Mouse (Mus musculus): Measurements from ENCODE around the gene Cdc34. TPM values are rescaled to one million over a fixed set of nuclear protein-coding genes. Genes with fewer than 3 reads are reported as not detected.
A peak's percentile ranks its signal among the peaks of the same experiment; 100 is the strongest.

Gene Cdc34
- 65.0 and 72.0 TPM in 2 replicates for polyA plus RNA-seq (2012)

DNA sequence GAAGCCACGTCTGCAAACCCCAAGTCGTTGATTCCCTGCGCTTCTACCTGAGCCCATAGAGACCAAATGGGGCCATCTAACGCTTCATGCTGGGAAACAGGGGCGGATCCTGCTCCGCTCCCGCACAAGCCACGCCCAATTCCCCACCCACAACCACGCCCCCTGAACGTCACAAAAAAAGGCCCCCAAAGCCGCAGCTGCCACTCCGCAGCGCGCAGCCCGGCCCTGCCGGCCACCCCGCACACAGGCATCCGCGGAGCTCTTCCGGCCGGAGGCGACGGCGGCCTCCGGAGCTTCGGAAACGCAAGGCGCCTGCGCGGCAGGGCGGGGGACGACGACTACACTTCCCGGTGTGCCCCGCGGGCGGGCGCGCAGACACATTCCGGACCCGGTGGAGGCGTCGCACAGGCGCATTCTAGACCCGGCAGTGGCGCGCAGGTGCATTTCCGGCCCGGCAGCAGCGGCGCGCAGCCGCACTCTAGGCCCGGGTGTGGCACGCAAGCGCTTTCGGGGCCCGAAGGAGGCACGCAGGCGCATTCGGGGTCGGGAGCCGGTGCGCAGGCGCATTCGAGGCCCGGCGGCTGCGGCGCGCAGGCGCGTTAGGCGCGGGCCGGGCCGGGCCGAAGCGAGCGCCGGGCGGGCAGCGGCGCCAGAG lies at the start of gene Cdc34:
Gene Cdc34, plus strand, starts transcription at position 605 of the 655 bp plus-strand sequence.
- Histone ChIP-seq H3K4me3 (replicated peaks) (peak within 1 kb of the TSS; percentile 88), H3K9me3 (ENCODE audit: control insufficient read depth, low read length) (no peaks in the 10 kb centered on the region), H3K36me3 (ENCODE audit: control insufficient read depth) (peaks cover 37% of the 10 kb centered on the region), H3K4me1 (ENCODE audit: control insufficient read depth) (peaks cover 57% of the 10 kb centered on the region), H3K27me3 (ENCODE audit: control insufficient read depth) (peaks cover 5% of the 10 kb centered on the region)
- TF ChIP-seq TAL1 (IDR thresholded peaks at IDR 0.05; ENCODE audit: low read length) (no peak), GATA1 (IDR thresholded peaks at IDR 0.05; ENCODE audit: low read length) (no peak)

DNA sequence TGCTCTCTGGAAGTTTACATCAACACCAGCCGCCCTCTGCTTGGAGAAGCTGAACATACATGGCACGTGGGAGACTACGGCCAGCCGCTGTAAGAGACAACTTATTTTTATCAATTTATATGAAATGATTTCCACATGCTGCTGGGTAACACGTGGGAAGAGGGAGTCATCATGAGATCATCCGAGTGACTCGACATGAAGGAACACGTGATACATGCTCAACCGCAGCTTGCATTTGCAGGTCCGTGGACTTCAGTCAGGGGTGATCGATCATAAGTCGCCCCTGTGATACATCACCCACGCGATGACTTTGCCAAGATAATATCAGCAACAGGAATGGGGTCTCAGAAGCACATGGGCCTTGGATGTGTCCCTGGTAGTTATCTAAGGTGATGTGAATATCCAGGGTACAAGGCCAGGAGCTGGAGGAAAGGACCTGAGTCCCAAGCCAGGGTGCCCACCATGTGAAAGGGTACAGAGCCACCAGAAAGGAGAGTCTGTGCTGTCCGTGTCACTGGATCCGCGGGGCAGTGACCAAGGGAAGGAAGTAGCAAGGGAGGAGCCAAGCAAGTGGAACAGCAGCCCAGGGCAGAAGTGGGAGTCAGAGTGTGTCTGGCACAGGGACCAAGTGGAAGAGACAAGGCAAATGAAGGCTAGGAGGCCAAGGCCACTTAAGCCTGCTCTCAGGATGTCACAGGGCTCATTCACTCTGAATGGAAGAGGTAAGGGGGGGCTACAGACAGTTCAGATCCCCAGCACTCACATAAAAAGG lies 48.8 kb upstream of the Cdc34 start:
- Histone ChIP-seq H3K4me3 (replicated peaks) (no peak overlapping the region), H3K9me3 (ENCODE audit: control insufficient read depth, low read length) (no peaks in the 10 kb centered on the region), H3K4me1 (ENCODE audit: control insufficient read depth) (no peaks in the 10 kb centered on the region), H3K36me3 (ENCODE audit: control insufficient read depth) (no peaks in the 10 kb centered on the region), H3K27me3 (ENCODE audit: control insufficient read depth) (peaks cover 22% of the 10 kb centered on the region)
- TF ChIP-seq GATA1 (IDR thresholded peaks at IDR 0.05; ENCODE audit: low read length) (no peak), TAL1 (IDR thresholded peaks at IDR 0.05; ENCODE audit: low read length) (no peak)

DNA sequence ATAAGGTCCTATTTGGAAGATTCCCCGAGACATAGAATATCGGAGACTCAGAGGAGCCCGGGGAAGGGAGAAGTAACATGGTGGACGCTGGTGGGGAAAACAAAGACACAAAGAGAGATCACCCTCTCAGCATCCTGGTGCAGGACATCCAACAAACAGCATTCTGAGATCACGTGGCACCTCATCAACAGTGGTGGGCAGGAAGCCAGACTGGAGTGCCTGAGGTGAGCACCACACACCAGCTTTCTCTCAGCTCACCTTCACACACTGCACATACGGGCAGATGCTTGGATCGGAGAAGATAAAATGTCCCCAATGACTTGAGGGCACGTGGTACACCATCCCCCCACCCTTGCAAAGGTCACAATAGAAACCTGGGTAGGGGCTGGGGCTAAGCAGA lies 45.7 kb upstream of the Cdc34 start:
- no peaks in the 10 kb centered on the region for H3K36me3 ChIP-seq (ENCODE audit: control insufficient read depth)
- H3K27me3 ChIP-seq (ENCODE audit: control insufficient read depth), result peaks cover 43% of the 10 kb centered on the region
- TF ChIP-seq TAL1 (IDR thresholded peaks at IDR 0.05; ENCODE audit: low read length), result no peak
- TF ChIP-seq GATA1 (IDR thresholded peaks at IDR 0.05; ENCODE audit: low read length), result no peak
- no peaks in the 10 kb centered on the region for H3K9me3 ChIP-seq (ENCODE audit: control insufficient read depth, low read length)
- no peak overlapping the region for H3K4me3 ChIP-seq (replicated peaks)
- no peaks in the 10 kb centered on the region for H3K4me1 ChIP-seq (ENCODE audit: control insufficient read depth)

DNA sequence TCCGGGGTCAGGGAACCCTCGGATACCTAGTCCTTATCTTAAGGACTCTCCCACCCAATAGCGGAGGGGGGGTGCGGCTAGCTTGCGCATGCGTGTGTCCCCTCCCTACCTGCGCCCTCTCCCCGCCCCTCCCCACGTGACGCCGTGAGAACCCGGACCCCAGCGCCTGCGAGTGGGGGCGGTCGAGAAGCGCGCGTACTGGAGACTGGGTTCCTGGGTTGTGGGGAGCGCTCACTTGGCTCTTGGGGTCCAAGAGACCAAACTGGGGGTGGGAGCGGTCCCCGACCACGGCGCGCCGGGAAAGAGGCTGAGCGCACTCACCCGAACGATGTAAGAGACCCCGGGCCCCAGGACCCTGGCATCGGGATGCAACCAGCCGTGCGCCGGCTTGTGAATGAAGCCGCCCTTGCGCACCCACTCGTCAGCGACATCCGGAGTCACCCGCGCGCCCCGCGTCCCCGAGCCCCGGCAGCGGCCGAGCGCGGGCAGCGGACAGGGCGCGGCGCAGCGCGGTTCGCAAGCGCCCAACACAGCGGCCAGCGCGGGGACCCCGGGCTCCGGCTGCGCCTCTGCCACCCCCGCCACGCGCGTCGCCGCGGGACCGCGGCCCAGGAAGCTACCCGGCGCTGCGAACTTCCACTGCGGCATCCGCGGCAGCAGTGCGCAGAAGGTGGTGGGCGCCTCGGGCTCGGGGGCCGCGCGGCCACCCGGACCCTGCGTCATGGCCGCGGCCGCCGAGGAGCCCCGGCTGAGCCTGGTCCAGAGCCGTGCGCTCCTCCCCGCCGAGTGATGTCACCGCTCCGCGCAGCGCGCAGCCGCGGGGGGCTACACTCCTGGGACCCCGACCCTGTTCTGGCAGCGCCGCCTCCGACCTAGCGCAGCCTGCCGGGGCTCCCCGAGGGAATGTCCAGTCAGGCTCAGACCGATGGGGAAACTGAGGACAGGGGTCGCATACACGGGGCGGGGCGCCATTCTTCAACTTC lies 44.6 kb upstream of the Cdc34 start, which contains the start of gene Shc2:
Gene Shc2, minus strand, starts transcription at position 791 of the 983 bp plus-strand sequence.
- no peak for TF ChIP-seq TAL1 (IDR thresholded peaks at IDR 0.05; ENCODE audit: low read length)
- TF ChIP-seq GATA1 (IDR thresholded peaks at IDR 0.05; ENCODE audit: low read length), result no peak
- no peaks in the 10 kb centered on the region for H3K4me1 ChIP-seq (ENCODE audit: control insufficient read depth)
- no peaks in the 10 kb centered on the region for H3K9me3 ChIP-seq (ENCODE audit: control insufficient read depth, low read length)
- no peaks in the 10 kb centered on the region for H3K36me3 ChIP-seq (ENCODE audit: control insufficient read depth)
- H3K4me3 ChIP-seq (replicated peaks), result no peak within 1 kb of the TSS
- H3K27me3 ChIP-seq (ENCODE audit: control insufficient read depth), result peaks cover 43% of the 10 kb centered on the region

DNA sequence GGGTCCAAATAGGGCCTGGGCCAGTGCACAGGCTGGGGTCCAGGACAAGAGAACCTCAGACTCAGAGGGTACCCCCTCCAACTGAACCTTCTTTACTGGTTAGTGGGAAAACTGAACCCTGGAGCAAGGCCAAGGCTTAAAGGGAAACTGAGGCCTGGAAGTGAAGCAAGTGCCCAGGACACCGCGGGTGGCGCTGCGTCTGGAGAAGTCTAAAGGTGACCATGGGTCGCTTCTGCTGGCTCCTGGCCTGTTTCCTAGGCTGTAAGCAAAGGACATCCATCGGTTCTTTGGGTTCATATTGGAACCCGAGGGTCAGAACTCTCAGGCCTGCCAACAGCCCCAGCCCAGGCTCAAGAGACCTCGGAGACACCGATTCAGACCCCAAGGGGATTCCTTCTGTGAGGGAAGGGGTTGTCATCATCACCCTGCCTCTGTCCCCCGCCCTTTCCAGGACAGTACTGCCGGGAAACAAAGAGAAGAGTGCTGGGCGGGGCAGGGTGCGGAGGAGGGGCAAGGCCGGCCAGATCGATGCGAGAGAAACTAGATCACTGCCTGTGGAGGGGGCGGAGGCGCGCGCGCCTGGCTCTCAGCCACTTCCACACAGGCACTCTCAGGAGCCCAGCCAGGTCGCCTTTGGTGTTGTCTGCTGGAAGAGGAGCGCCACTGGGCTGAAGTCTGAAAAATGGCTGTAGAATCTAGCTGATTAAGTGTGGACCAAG lies 43.4 kb upstream of the Cdc34 start:
- no peaks in the 10 kb centered on the region for H3K4me1 ChIP-seq (ENCODE audit: control insufficient read depth)
- H3K9me3 ChIP-seq (ENCODE audit: control insufficient read depth, low read length), result no peaks in the 10 kb centered on the region
- H3K36me3 ChIP-seq (ENCODE audit: control insufficient read depth), result no peaks in the 10 kb centered on the region
- no peak for TF ChIP-seq GATA1 (IDR thresholded peaks at IDR 0.05; ENCODE audit: low read length)
- no peak for TF ChIP-seq TAL1 (IDR thresholded peaks at IDR 0.05; ENCODE audit: low read length)
- H3K4me3 ChIP-seq (replicated peaks), result no peak overlapping the region
- peaks cover 43% of the 10 kb centered on the region for H3K27me3 ChIP-seq (ENCODE audit: control insufficient read depth)

DNA sequence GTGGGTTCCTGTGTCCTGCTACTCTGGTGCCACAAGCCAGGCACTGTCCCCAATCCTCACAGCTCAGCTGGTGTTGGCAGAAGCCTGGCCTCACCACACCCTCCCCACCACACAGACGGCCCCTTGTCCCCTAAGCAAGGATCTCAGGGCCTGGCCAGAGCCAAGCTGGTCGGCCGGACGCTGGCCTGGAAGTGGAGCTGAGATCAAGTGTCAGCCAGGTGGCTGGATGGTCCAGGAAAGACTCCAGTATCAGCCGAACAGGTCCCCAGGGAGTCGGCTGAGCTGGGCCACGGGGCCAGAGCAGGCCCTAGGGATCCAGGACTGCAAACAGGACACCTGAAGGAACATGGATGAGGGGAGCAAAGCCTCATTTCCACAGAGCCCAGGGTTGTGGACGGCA lies 36.3 kb upstream of the Cdc34 start, which contains the start of gene Odf3l2:
Gene Odf3l2, minus strand, starts transcription at position 28 of the 400 bp plus-strand sequence.
- H3K27me3 ChIP-seq (ENCODE audit: control insufficient read depth), result no peaks in the 10 kb centered on the region
- TF ChIP-seq GATA1 (IDR thresholded peaks at IDR 0.05; ENCODE audit: low read length), result no peak
- TF ChIP-seq TAL1 (IDR thresholded peaks at IDR 0.05; ENCODE audit: low read length), result no peak
- no peak within 1 kb of the TSS for H3K4me3 ChIP-seq (replicated peaks)
- H3K4me1 ChIP-seq (ENCODE audit: control insufficient read depth), result peaks cover 5% of the 10 kb centered on the region
- H3K36me3 ChIP-seq (ENCODE audit: control insufficient read depth), result no peaks in the 10 kb centered on the region
- H3K9me3 ChIP-seq (ENCODE audit: control insufficient read depth, low read length), result no peaks in the 10 kb centered on the region

DNA sequence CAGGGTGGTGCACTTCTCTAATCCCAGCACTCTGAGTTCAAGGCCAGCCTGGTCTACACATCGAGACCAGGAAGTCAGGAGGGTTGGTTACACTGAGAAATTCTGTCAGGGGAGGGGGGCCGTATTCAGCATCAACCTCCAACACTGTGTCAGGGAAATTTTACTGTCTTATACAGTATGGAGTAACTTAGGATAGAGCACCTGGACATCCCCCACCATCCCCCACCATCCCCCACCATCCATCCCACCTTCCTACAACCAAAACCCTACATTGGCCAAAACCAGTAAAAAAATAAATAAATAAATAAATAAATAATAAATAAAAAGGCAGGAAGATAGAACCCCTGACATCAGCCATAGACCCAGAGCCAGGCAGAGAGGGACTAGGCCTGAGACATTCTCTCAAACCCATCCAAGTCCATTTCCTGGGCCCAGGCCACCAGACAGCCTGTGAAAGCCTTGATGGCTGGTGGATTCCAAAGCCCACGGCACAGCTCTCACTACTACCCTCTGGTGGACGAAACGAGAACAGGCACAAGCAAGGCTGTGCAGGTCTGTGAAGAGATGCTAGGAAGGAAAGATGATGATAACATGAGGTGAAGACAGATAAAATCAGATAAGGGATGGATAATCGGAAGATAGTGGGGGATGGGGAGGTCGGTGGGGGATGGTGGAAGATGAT lies 32.8 kb upstream of the Cdc34 start:
- no peak for TF ChIP-seq TAL1 (IDR thresholded peaks at IDR 0.05; ENCODE audit: low read length)
- TF ChIP-seq GATA1 (IDR thresholded peaks at IDR 0.05; ENCODE audit: low read length), result no peak
- Histone ChIP-seq H3K9me3 (ENCODE audit: control insufficient read depth, low read length) (no peaks in the 10 kb centered on the region), H3K4me1 (ENCODE audit: control insufficient read depth) (peaks cover 3% of the 10 kb centered on the region), H3K27me3 (ENCODE audit: control insufficient read depth) (peaks cover 5% of the 10 kb centered on the region), H3K4me3 (replicated peaks) (no peak overlapping the region), H3K36me3 (ENCODE audit: control insufficient read depth) (no peaks in the 10 kb centered on the region)

DNA sequence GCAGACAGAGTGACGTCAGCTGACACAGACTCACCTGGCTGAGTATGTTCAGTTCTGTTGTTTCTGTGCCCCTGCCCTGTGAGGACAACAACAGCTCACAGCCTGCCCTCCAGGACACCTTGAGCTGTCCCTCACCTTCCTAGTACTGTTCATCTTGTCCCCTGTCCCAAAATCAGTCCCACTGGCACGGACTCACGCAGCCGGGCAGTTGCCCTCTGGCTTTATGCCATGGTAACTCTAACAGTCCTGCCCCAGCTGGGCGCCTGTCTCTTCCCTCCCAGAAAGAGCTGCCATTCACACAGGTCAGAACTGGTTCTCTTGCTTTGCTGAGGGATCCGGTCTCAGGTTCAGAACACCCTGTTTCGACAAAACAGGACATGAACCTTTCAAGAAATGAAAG lies 29.2 kb upstream of the Cdc34 start:
- no peak overlapping the region for H3K4me3 ChIP-seq (replicated peaks)
- no peaks in the 10 kb centered on the region for H3K36me3 ChIP-seq (ENCODE audit: control insufficient read depth)
- peaks cover 5% of the 10 kb centered on the region for H3K27me3 ChIP-seq (ENCODE audit: control insufficient read depth)
- no peaks in the 10 kb centered on the region for H3K4me1 ChIP-seq (ENCODE audit: control insufficient read depth)
- no peaks in the 10 kb centered on the region for H3K9me3 ChIP-seq (ENCODE audit: control insufficient read depth, low read length)
- TF ChIP-seq TAL1 (IDR thresholded peaks at IDR 0.05; ENCODE audit: low read length) (no peak), GATA1 (IDR thresholded peaks at IDR 0.05; ENCODE audit: low read length) (no peak)
